Mouse (Mus musculus) layer of hippocampus, adult 18-20 months (tissue): ENCODE data around the gene Barx1. TPM values are rescaled to one million over a fixed set of nuclear protein-coding genes. Genes with fewer than 3 reads are reported as not detected.

Experiments
- DNase-seq, 2 experiments: peaks; one replicate each; pipeline ENCODE4 v3.0.0; 2022; ENCODE audit warnings: low spot score in 2 of 2
- long read RNA-seq: library from polyadenylated mRNA; stranded (forward); transcript quantifications from one replicate; pipeline ENCODE4 v2.0.0, GENCODE M21; 2021
- total RNA-seq, 2 experiments: library from RNA; stranded (reverse); gene quantifications; 2 replicates each; pipeline ENCODE4 v1.2.3; 2021

Barx1 gene
- total RNA-seq, result not detected
- long read RNA-seq, result 0 reads

DNA sequence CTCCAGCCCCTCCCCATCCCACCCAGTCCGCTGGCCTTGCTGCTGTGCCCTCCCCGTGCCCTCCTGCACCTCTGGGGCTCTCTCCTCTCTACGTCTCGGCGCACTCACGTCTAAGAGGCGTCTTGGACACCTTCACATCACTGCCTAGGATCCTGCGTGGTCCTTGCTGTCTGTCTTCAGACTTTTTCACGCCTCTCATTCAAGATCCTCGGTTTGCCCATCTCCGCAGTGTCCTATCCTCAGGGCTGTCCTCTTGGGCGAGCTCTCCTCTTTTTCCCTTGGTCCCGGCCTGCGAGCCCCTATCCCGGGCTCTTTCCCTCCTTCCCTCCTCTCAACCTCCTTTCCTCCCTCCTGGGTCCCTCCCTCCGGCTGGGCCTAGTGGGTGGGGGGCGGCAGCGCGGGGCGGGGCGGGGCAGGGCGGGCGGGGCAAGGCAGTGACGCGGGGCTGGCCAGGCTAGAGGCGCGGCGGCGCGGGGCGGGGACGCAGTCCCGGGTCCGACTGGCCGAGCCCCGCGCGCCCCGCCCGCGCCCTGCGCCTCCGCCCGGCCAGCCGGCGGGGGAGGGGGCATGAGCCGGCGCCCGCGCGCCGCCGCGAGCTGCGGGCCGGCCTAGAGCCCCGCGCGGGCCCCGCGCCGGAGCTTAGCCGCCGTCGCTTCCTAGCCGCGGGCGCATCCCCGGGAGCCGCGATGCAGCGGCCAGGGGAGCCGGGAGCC, at the start of gene Barx1:
TSS of gene Barx1 (plus strand) at position 568 of the 713 bp plus-strand sequence.
- DNase-seq, result no peak

GRCm38 (mm10) chr13:48614525-48614924, 48.3 kb upstream of the Barx1 start:
- DNase-seq, result no peak

DNA sequence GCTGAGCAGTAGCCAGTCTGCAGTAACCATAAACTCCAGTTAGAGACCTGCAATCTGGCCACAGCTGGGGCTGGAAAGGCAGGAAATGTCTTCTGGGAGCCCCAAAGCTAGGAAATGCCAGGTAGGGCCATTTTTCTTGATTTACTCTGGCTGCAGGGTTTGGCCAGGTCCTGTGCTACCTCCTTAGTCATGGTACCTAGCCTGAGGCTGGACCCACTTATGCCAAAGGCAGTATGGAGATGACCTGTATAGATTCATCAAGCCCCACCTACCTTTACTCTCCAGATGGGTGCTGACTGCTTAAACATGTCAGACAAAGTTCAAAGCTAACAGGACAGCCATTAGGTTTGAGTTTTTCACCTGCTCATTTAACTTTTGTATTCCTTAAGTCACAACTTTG, 45.0 kb upstream of the Barx1 start:
- DNase-seq, result no peak

DNA sequence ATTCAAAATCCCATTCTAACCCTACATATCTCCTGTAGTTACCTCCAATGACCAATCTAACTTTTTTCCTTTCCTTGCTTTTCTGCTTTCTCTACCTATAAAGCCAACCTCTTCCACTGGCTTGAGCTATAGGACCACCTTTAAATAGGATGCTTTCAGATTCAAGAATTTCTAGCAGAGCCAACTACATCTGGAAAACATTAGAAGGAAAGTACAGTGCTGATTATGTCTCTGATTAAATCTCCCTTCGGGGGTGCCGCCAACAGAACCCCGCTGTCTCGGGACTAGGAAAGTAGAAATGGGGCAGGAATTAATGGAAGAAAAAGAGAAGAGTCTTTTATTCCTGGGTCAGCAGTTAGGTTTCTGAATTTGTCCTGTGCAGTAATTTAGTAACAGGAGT, 43.9 kb upstream of the Barx1 start:
- no peak for DNase-seq

- no peak for DNase-seq
Measured at GRCm38 (mm10) chr13:48624968-48625398, 37.8 kb upstream of the Barx1 start.

DNA sequence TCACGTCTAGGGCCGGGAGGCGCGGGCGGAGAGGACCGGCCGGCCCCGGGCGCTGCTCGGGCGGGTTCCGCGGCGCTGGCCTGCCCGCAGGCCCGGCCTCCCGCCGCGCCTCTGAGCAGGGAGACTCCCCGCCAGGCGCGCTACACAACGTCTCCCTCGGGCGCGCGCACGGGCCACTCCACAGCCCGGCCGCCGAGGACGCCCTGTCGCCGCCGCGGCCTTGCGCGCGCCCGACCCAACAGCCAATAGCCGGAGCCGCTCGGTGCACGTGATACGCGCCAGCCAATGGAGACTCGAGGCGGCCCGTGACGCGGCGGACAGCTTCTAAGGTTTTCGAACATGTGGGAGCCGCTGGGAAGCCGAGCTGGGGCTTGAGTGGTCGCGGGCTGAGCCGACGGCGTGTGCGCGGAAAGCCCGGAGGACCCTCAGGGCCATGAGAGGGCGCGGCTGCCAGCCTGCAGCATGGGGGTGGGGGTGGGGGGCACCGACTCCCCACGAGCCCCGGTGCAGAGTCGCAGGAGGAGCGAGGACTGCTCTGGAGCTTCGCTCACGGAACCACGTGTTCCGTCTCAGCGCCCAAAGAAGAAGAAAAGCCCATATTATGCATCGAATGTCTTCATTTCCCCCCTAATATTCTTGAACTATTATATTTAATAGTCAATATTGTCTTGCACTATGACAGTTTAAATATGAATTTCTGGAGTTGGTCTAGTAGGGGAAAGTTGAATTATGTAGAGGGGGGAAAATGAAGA, 37.2 kb upstream of the Barx1 start, which contains the start of gene Ptpdc1:
TSS of gene Ptpdc1 (minus strand) at position 232 of the 752 bp plus-strand sequence.
- peak; percentile 96 to 99 for DNase-seq

- peak in 1 of 2 experiments; percentile 19 for DNase-seq
Measured at GRCm38 (mm10) chr13:48631691-48632090, 31.1 kb upstream of the Barx1 start.

DNA sequence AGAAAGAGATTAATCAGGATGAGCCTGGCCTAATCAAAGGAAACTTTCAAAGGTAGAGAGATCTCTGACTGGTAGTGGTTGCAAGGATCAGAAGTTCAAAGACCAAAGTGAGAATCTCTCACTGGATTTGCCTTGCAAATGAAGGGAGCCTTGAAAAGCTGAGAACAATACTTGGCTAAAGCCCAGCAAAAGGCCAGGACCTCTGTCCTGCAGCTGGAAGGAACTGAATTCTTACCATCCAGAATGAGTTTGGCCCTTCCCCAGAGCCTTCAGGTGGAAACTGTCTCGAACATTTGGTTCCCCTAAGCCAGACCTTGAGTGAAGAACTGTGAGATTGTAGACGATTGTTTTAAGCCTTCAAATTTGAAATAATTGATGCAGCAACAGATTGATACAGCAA, 25.1 kb upstream of the Barx1 start:
- no peak for DNase-seq

- DNase-seq, result peak; percentile 35 to 80
Measured at GRCm38 (mm10) chr13:48639570-48639969, 23.2 kb upstream of the Barx1 start.

- DNase-seq, result no peak
Measured at GRCm38 (mm10) chr13:48643072-48643471, 19.7 kb upstream of the Barx1 start.

- no peak for DNase-seq
Measured at GRCm38 (mm10) chr13:48643991-48644390, 18.8 kb upstream of the Barx1 start.

- DNase-seq, result no peak
Measured at GRCm38 (mm10) chr13:48646696-48647095, 16.1 kb upstream of the Barx1 start.

- DNase-seq, result no peak
Measured at GRCm38 (mm10) chr13:48650615-48651014, 12.2 kb upstream of the Barx1 start.

DNA sequence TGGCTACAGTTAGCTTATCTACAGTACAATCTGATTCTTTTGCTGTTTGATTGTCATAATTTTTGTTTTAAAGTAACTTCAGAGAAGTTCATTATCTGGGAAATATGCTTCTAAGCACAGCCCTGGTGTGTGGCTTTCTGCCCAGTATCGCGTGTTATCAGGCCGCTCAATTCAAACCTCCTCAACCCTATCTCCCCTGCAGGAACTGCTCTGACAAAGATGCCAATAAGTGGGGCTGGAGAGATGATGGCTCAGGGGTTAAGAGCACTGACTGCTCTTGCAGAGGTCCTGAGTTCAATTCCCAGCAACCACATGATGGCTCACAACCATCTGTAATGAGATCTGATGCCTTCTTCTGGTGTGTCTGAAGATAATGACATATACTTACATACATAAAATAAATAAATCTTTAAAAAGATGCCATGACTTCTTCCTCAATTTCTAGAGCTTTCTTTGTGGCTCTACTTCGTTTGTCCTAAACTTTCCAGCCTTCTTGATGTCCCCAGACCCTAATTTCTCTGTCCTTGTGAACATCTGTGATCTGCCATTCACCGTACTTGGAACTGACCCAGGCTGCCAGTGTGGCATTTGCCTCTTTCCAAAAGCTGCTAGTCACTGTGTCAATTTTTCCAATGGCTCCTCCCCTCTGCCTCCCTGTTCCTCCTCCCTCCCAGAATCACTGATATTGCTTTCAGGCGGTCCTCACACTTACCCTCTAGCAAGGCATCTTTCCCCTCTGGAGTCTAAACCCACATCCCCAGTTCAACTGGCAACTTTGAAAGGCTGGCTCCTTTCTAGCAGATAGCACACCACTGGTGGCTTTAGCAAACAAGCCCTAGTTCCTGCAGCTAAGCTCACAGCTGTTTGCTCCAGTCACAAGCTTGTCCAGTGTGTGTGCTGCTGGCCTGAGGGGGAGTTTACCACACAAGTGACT, 11.4 kb upstream of the Barx1 start:
- DNase-seq, result no peak

- DNase-seq, result peak; percentile 40 to 76
Measured at GRCm38 (mm10) chr13:48653788-48654770, 8.7 kb upstream of the Barx1 start.

DNA sequence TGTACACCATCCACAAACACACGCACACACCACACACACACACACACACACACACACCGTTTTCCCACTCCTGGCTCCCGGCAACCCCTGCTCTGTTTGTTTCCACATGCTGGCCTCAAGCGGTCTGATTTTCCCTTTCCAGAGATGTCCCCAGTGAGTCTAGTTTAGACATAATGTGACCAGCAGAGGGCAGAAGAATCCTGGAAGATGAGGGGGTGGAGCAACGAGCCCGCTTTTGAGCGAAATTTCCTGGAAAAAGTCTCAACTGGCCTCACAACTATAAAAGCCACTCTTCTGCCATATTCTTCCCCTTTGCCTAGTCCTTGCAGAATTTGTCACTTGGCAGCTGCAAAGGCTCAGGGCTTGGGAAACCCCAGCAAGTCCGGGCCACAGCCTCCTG, 7.2 kb upstream of the Barx1 start:
- peak; percentile 23 to 71 for DNase-seq

DNA sequence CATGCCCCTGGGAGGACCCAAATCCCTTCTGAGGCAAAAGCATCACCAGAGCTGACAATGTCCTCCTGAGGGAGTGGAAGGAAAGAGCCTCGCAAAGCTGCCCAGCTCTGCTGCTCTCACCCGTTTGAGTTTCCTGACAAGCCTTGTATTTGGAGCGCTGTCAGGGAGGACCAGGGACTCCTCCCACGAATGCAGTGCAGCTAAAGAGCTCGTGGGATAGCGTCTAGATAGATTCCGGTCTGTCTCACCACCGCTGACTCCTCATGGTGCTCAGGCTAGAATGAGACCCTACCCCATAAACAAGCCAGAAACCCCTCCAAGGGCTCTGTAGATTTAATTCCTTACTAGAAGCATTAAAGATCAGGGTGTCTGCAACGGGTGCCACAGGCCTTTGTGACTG, 5.0 kb upstream of the Barx1 start:
- DNase-seq, result no peak

DNA sequence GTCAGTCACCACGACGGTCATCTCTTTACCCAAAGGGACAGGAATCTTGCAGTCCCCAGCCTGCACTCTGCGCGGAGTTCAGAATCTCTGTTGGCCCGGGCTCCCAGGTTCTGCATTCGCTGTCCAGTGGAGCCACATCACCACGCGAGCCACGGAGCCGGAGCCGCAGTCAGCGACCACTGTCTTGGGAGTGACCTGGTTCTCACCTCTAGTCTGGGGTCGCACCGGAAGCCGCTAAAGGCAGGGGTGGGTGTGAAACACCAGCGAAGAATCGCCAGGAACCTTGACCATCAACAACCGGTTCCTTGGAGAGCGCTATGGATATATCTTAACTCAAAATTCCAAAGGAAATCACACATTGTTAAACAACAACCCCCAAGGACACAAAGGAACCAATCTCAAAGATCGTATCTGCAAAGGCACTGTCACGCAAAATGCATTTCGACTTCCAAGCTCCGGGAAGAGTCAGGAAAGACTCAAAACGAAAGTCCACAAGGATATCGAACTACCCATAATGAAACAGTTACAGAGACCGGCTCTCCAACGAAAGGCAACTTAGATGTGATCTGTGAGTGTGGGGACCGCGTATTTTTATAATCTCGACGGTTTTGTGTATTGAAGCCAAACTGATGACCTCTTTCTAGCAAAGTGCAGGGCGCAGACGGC, 4.1 kb upstream of the Barx1 start:
- no peak for DNase-seq
